ENCODE assay signal across 12 mouse cellular contexts in the genomic region with DNA sequence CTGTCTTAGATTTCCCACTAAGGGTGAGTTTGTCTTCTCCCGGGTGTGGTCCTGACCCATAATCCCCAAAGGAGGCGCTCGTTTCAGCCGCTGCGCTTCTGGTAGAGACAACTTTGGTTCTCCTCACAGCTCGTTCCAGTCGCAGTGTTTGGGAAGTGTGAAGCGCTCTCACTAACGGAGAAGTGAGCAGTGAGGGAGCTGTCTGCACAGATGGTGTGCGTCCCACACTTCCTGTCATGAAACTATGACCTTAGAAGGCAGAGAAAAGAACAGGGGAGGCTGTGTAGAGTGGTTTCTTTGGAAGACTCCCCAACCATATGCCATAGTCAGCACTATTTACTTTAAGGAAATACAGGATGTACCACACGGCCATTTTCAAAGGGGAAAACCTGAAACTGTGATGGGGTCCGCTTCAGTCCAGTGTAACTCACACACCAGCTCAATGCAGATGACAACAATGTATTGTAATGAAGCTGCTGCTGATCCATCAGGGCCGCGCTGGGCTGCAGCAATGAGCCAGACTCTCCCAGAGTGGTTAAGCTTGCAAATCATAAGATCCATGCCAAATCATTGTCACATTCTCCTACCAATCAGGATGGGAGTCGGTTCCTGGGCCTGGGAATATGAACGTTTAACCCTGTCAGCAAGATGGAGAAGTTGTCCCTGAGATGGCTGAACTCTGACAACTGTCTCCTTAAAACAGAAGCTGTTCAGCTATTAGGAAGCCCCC. TPM values are rescaled to one million over a fixed set of nuclear protein-coding genes. Genes with fewer than 3 reads are reported as not detected.
DNase-seq lines count a peak whose midpoint lies in the region; ATAC-seq lines count a peak whose summit lies in the region.
"Had no signal": no experiment of that assay in that cellular context is flagged by ENCODE, and none has a peak within 500 bp of the region (broad histone marks: within the 10 kb centered on the region; RNA-seq: fewer than 3 reads in every experiment).

No protein-coding gene starts in this region.

- DNase-seq in kidney, adult 11 months, result no peak
- DNase-seq in ZHBTc4 (ENCODE audit: low read depth, low spot score), result peak; percentile 42
- peak; percentile 56 to 78 for DNase-seq in frontal cortex, adult 2 months (ENCODE audit: extremely low spot score in 1 of 2, low spot score in 1 of 2)
- DNase-seq in left cerebral cortex, postnatal 36 days (ENCODE audit: low spot score in 2 of 2), result peak; percentile 51 to 60
- no peak for DNase-seq in urinary bladder, postnatal 10 days (ENCODE audit: low spot score)
- no peak for DNase-seq in neural tube, embryonic 10.5 days (ENCODE audit: extremely low spot score, low spot score)
- DNase-seq: adrenal gland, postnatal 25 days; cerebellum, postnatal 14 days had no signal

- H3K27me3 ChIP-seq in kidney, embryonic 15.5 days, result no peaks in the 10 kb centered on the region
- H3K27me3 ChIP-seq: hindbrain, embryonic 12.5 days; limb, embryonic 13.5 days had no signal

- H3K4me1 ChIP-seq in kidney, embryonic 15.5 days, result 0 out of 2 replicates have a peak, but pooled peaks cover 7% of the 10 kb centered on the region
- H3K4me1 ChIP-seq: hindbrain, embryonic 12.5 days; limb, embryonic 13.5 days had no signal

- peak; percentile 69 for ATAC-seq in kidney, embryonic 15.5 days (replicated peaks; ENCODE audit: low FRiP score)

- peak overlapping the region; percentile 43; the same call in 1 of the 2 replicates for H3K27ac ChIP-seq in kidney, embryonic 15.5 days
- H3K27ac ChIP-seq: hindbrain, embryonic 12.5 days; limb, embryonic 13.5 days had no signal

- peaks cover 22% of the 10 kb centered on the region for H3K36me3 ChIP-seq in kidney, embryonic 15.5 days

- 50% methylated on average over 16 of the region's 16 CpGs for WGBS in kidney, embryonic 15.5 days

- no peak overlapping the region for H3K4me2 ChIP-seq in kidney, embryonic 15.5 days
- H3K4me2 ChIP-seq: hindbrain, embryonic 12.5 days; limb, embryonic 13.5 days had no signal

- no peak overlapping the region for H3K9ac ChIP-seq in kidney, embryonic 15.5 days
- H3K9ac ChIP-seq: hindbrain, embryonic 12.5 days; limb, embryonic 13.5 days had no signal

- H3K9me3 ChIP-seq in kidney, embryonic 15.5 days (replicated peaks), result no peaks in the 10 kb centered on the region
- H3K9me3 ChIP-seq: hindbrain, embryonic 12.5 days; limb, embryonic 13.5 days had no signal

- no peak overlapping the region for H3K4me3 ChIP-seq in kidney, embryonic 15.5 days (replicated peaks)
- H3K4me3 ChIP-seq: hindbrain, embryonic 12.5 days; limb, embryonic 13.5 days had no signal

- intact Hi-C loops in left cerebral cortex, postnatal 36 days (cut with DNase I), result no loop called here

RNA-seq across cellular contexts. Expression of a gene that starts 28.9 kb away (rescaled TPM):
- polyA plus RNA-seq in kidney, embryonic 15.5 days (2015; fragmentation: Nextera tagmentation; extraction: Ambion mirVana), result 0.14 TPM in 2 replicates
- polyA plus RNA-seq in frontal cortex, adult 2 months (2012; rRNA removed), result 0.15 and 0.24 TPM in 2 replicates
- under 1 TPM; 0.14 to 0.25 TPM for total RNA-seq in left cerebral cortex, postnatal 36 days (2021)
- total RNA-seq: adrenal gland, postnatal 25 days; MEL had no signal

RNA-seq across cellular contexts. Expression of a gene that starts 36.8 kb away (rescaled TPM):
- polyA plus RNA-seq in kidney, embryonic 15.5 days (2015; fragmentation: Nextera tagmentation; extraction: Ambion mirVana), result 19.1 and 19.2 TPM in 2 replicates
- 20.7 and 20.9 TPM in 2 replicates for polyA plus RNA-seq in frontal cortex, adult 2 months (2012; rRNA removed)
- total RNA-seq in left cerebral cortex, postnatal 36 days (2021), result 10 to 100 TPM; 24.9 to 30.0 TPM

Comparison
In these comparisons a context has a peak if more than half of its experiments do, and no peak if none do; other contexts are left out.
1. DNase-seq: peak in ZHBTc4 (single experiment), frontal cortex, adult 2 months (2 of 2) and left cerebral cortex, postnatal 36 days (2 of 2); none in kidney, adult 11 months (single experiment), urinary bladder, postnatal 10 days (single experiment) and neural tube, embryonic 10.5 days (single experiment).